Mouse (Mus musculus): ENCODE measurements around the gene Gm9844. TPM values are rescaled to one million over a fixed set of nuclear protein-coding genes. Genes with fewer than 3 reads are reported as not detected.
A peak's percentile ranks its signal among the peaks of the same experiment; 100 is the strongest.

The Gm9844 gene
- polyA plus RNA-seq, 1 experiment from 2014 or later = 8.3 TPM

- H3K36me3 ChIP-seq (ENCODE audit: insufficient read depth, low read length) = peaks cover 11% of the 10 kb centered on the region; the same call in 1 of the 2 replicates
- H3K27ac ChIP-seq (ENCODE audit: low read length) = peak overlapping the region; percentile 84
- peaks cover 35% of the 10 kb centered on the region for H3K4me1 ChIP-seq (ENCODE audit: insufficient read depth, low read length)
- WGBS = 9% methylated on average over 3 of the region's 3 CpGs
- peak overlapping the region; percentile 62 for H3K4me3 ChIP-seq (ENCODE audit: low read length)
- peak overlapping the region; percentile 94 for H3K4me2 ChIP-seq (replicated peaks; ENCODE audit: low read depth, low read length)
- ATAC-seq (ENCODE audit: low FRiP score, low TSS enrichment) = 0 out of 2 replicates have a peak, but pooled peaks have one; percentile 25
- H3K9me3 ChIP-seq (ENCODE audit: low read length) = no peaks in the 10 kb centered on the region
- H3K27me3 ChIP-seq (ENCODE audit: insufficient read depth, low read length) = no peaks in the 10 kb centered on the region
- H3K9ac ChIP-seq (replicated peaks; ENCODE audit: low read length) = peak overlapping the region; percentile 86
These were observed 42.9 kb downstream of the Gm9844 start for GRCm38 (mm10) chr7:24904936-24905335.

DNA sequence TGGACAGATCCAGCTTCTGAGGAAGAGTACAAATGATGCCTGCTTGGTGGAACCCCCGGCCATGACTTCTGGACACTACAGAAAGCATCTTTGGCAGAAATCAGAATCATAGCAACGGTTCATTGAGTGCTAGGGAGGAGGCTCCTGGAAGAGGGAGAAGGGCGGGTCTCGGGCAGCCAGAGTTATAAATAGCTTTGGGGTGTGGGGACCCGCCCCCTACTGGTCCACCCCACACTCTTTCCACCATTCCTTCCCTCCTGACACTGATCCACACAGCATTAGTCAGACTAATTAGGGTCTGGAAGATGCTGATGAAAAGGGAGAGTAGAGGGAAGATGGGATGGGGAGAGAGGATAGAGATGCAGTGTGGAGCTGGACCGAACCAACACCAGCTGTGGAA is 44.5 kb downstream of the Gm9844 start:
- ATAC-seq (ENCODE audit: low FRiP score, low TSS enrichment) = no peak
- Histone ChIP-seq H3K36me3 (ENCODE audit: insufficient read depth, low read length) (peaks cover 15% of the 10 kb centered on the region; the same call in 1 of the 2 replicates), H3K27ac (ENCODE audit: low read length) (no peak overlapping the region), H3K4me3 (ENCODE audit: low read length) (no peak overlapping the region), H3K9ac (replicated peaks; ENCODE audit: low read length) (peak overlapping the region; percentile 13; the same call in 1 of the 2 replicates), H3K27me3 (ENCODE audit: insufficient read depth, low read length) (no peaks in the 10 kb centered on the region), H3K4me1 (ENCODE audit: insufficient read depth, low read length) (peaks cover 35% of the 10 kb centered on the region), H3K4me2 (replicated peaks; ENCODE audit: low read depth, low read length) (no peak overlapping the region), H3K9me3 (ENCODE audit: low read length) (no peaks in the 10 kb centered on the region)
- 21% methylated on average over 6 of the region's 6 CpGs for WGBS

GRCm38 (mm10) chr7:24907211-24907748 is 45.3 kb downstream of the Gm9844 start:
- 19% methylated on average over 13 of the region's 13 CpGs for WGBS
- H3K9me3 ChIP-seq (ENCODE audit: low read length) = no peaks in the 10 kb centered on the region
- H3K4me3 ChIP-seq (ENCODE audit: low read length) = no peak overlapping the region
- H3K27me3 ChIP-seq (ENCODE audit: insufficient read depth, low read length) = no peaks in the 10 kb centered on the region
- ATAC-seq (ENCODE audit: low FRiP score, low TSS enrichment) = no peak
- peak overlapping the region; percentile 14; the same call in 1 of the 2 replicates for H3K4me2 ChIP-seq (replicated peaks; ENCODE audit: low read depth, low read length)
- H3K9ac ChIP-seq (replicated peaks; ENCODE audit: low read length) = peak overlapping the region; percentile 13; the same call in 1 of the 2 replicates
- peak overlapping the region; percentile 8; the same call in 1 of the 2 replicates for H3K27ac ChIP-seq (ENCODE audit: low read length)
- H3K36me3 ChIP-seq (ENCODE audit: insufficient read depth, low read length) = peaks cover 20% of the 10 kb centered on the region; the same call in 1 of the 2 replicates
- H3K4me1 ChIP-seq (ENCODE audit: insufficient read depth, low read length) = peaks cover 30% of the 10 kb centered on the region

Other genes with a start within 250 kb of the Gm9844 start
- 0.75 and 1.0 TPM in 2 replicates for gene Lypd3, start 225.7 kb upstream of the Gm9844 start, polyA plus RNA-seq (2015; fragmentation: Nextera tagmentation; extraction: Ambion mirVana)
- 0.20 TPM in 1 of 2 replicates, not detected in the other for gene Tex101, start 185.5 kb upstream of the Gm9844 start, polyA plus RNA-seq (2015; fragmentation: Nextera tagmentation; extraction: Ambion mirVana)
- not detected in 2 replicates for gene BC049730, start 153.0 kb upstream of the Gm9844 start, polyA plus RNA-seq (2015; fragmentation: Nextera tagmentation; extraction: Ambion mirVana)
- gene Gm4763, start 135.3 kb upstream of the Gm9844 start, polyA plus RNA-seq (2015; fragmentation: Nextera tagmentation; extraction: Ambion mirVana) = not detected in 2 replicates
- gene Cd177, start 101.9 kb upstream of the Gm9844 start, polyA plus RNA-seq (2015; fragmentation: Nextera tagmentation; extraction: Ambion mirVana) = 0.30 and 0.61 TPM in 2 replicates
- 0.44 TPM in 1 of 2 replicates, not detected in the other for gene Ceacam10, start 85.0 kb upstream of the Gm9844 start, polyA plus RNA-seq (2015; fragmentation: Nextera tagmentation; extraction: Ambion mirVana)
- not detected in 2 replicates for gene Lypd4, start 7.7 kb downstream of the Gm9844 start, polyA plus RNA-seq (2015; fragmentation: Nextera tagmentation; extraction: Ambion mirVana)
- not detected in 2 replicates for gene Dmrtc2, start 7.8 kb downstream of the Gm9844 start, polyA plus RNA-seq (2015; fragmentation: Nextera tagmentation; extraction: Ambion mirVana)
- 2,217 and 2,364 TPM in 2 replicates for gene Rps19, start 22.2 kb downstream of the Gm9844 start, polyA plus RNA-seq (2015; fragmentation: Nextera tagmentation; extraction: Ambion mirVana)
- 1.8 and 2.0 TPM in 2 replicates for gene Cd79a, start 35.2 kb downstream of the Gm9844 start, polyA plus RNA-seq (2015; fragmentation: Nextera tagmentation; extraction: Ambion mirVana)
- gene Arhgef1, start 40.7 kb downstream of the Gm9844 start, polyA plus RNA-seq (2015; fragmentation: Nextera tagmentation; extraction: Ambion mirVana) = 94.7 and 105 TPM in 2 replicates
- gene Gm4881, start 82.3 kb downstream of the Gm9844 start, polyA plus RNA-seq (2015; fragmentation: Nextera tagmentation; extraction: Ambion mirVana) = not detected in 2 replicates
- 183 and 199 TPM in 2 replicates for gene Rabac1, start 110.5 kb downstream of the Gm9844 start, polyA plus RNA-seq (2015; fragmentation: Nextera tagmentation; extraction: Ambion mirVana)
- 0.66 and 1.5 TPM in 2 replicates for gene Atp1a3, start 143.7 kb downstream of the Gm9844 start, polyA plus RNA-seq (2015; fragmentation: Nextera tagmentation; extraction: Ambion mirVana)
- gene Grik5, start 210.1 kb downstream of the Gm9844 start, polyA plus RNA-seq (2015; fragmentation: Nextera tagmentation; extraction: Ambion mirVana) = 5.1 and 6.3 TPM in 2 replicates
- gene Zfp574, start 210.4 kb downstream of the Gm9844 start, polyA plus RNA-seq (2015; fragmentation: Nextera tagmentation; extraction: Ambion mirVana) = 37.7 and 44.1 TPM in 2 replicates

Measured in kidney, embryonic 16.5 days (tissue).